In genomic region chrX:136692294-136692675, GRCm38 (mm10) we compare ENCODE assay signal across 23 mouse cellular contexts. TPM values are rescaled to one million over a fixed set of nuclear protein-coding genes. Genes with fewer than 3 reads are reported as not detected.
A peak's percentile ranks its signal among the peaks of the same experiment; 100 is the strongest.
DNase-seq lines count a peak whose midpoint lies in the region; ATAC-seq and TF ChIP-seq lines count a peak whose summit lies in the region.
"Had no signal": no experiment of that assay in that cellular context is flagged by ENCODE, and none has a peak within 500 bp of the region (broad histone marks: within the 10 kb centered on the region; RNA-seq: fewer than 3 reads in every experiment).

No protein-coding gene starts in this region.

- H3K36me3 ChIP-seq in hindbrain, embryonic 13.5 days: no peaks in the 10 kb centered on the region
- H3K36me3 ChIP-seq in hindbrain, embryonic 10.5 days: no peaks in the 10 kb centered on the region
- no peaks in the 10 kb centered on the region for H3K36me3 ChIP-seq in forebrain, embryonic 11.5 days (ENCODE audit: control insufficient read depth, insufficient read depth, low read length)
- no peaks in the 10 kb centered on the region for H3K36me3 ChIP-seq in hindbrain, embryonic 14.5 days (replicated peaks; ENCODE audit: control insufficient read depth, insufficient read depth)
- H3K36me3 ChIP-seq in midbrain, embryonic 15.5 days (replicated peaks): no peaks in the 10 kb centered on the region
- H3K36me3 ChIP-seq in thymus, adult 2 months (ENCODE audit: control insufficient read depth, insufficient read depth, low read length): no peaks in the 10 kb centered on the region
- H3K36me3 ChIP-seq: embryonic facial prominence, embryonic 15.5 days; G1E; heart, embryonic 10.5 days; limb, embryonic 12.5 days; liver, embryonic 12.5 days had no signal

- H3K9me3 ChIP-seq in hindbrain, embryonic 13.5 days: no peaks in the 10 kb centered on the region
- H3K9me3 ChIP-seq in hindbrain, embryonic 10.5 days: no peaks in the 10 kb centered on the region
- H3K9me3 ChIP-seq in forebrain, embryonic 11.5 days (ENCODE audit: control insufficient read depth, low read length): no peaks in the 10 kb centered on the region
- no peaks in the 10 kb centered on the region for H3K9me3 ChIP-seq in hindbrain, embryonic 14.5 days (ENCODE audit: control insufficient read depth, low read length)
- H3K9me3 ChIP-seq in midbrain, embryonic 15.5 days: no peaks in the 10 kb centered on the region
- H3K9me3 ChIP-seq: embryonic facial prominence, embryonic 15.5 days; G1E; heart, embryonic 10.5 days; limb, embryonic 12.5 days; liver, embryonic 12.5 days had no signal

- no peak for DNase-seq in hindbrain, embryonic 10.5 days (ENCODE audit: low spot score)
- DNase-seq in forebrain, embryonic 11.5 days (ENCODE audit: low spot score): no peak
- DNase-seq in hindbrain, embryonic 14.5 days (ENCODE audit: low spot score): no peak
- DNase-seq in thymus, adult 2 months: no peak
- no peak for DNase-seq in lung, adult 18-20 months
- DNase-seq: adrenal gland, postnatal 10 days; cerebellum, adult 11-12 months; embryo, embryonic 11 days; gastrocnemius, postnatal 36 days; kidney, adult 18-20 months; kidney, postnatal 25 days; lung, embryonic 14.5 days; lung, postnatal 36 days; right cerebral cortex, postnatal 4 days had no signal

- 58% methylated on average over 4 of the region's 4 CpGs for WGBS in hindbrain, embryonic 13.5 days
- 69% methylated on average over 4 of the region's 4 CpGs for WGBS in hindbrain, embryonic 10.5 days
- 71% methylated on average over 4 of the region's 4 CpGs for WGBS in forebrain, embryonic 11.5 days
- WGBS in hindbrain, embryonic 14.5 days: 55% methylated on average over 4 of the region's 4 CpGs
- 52% methylated on average over 4 of the region's 4 CpGs for WGBS in midbrain, embryonic 15.5 days
- WGBS in thymus, adult 2 months: 91% methylated on average over 4 of the region's 4 CpGs

- H3K27me3 ChIP-seq in hindbrain, embryonic 13.5 days: no peaks in the 10 kb centered on the region
- no peaks in the 10 kb centered on the region for H3K27me3 ChIP-seq in hindbrain, embryonic 10.5 days (ENCODE audit: insufficient read depth, poor library complexity, severe bottlenecking)
- no peaks in the 10 kb centered on the region for H3K27me3 ChIP-seq in forebrain, embryonic 11.5 days (ENCODE audit: control insufficient read depth, insufficient read depth, low read length)
- H3K27me3 ChIP-seq in hindbrain, embryonic 14.5 days (ENCODE audit: control insufficient read depth, insufficient read depth, low read length): no peaks in the 10 kb centered on the region
- H3K27me3 ChIP-seq in midbrain, embryonic 15.5 days (replicated peaks): no peaks in the 10 kb centered on the region
- H3K27me3 ChIP-seq in thymus, adult 2 months (ENCODE audit: control insufficient read depth, insufficient read depth, low read length): no peaks in the 10 kb centered on the region
- H3K27me3 ChIP-seq: embryonic facial prominence, embryonic 15.5 days; limb, embryonic 12.5 days; liver, embryonic 12.5 days had no signal

- H3K4me2 ChIP-seq in hindbrain, embryonic 13.5 days: no peak overlapping the region
- no peak overlapping the region for H3K4me2 ChIP-seq in forebrain, embryonic 11.5 days (ENCODE audit: low read depth, low read length, severe bottlenecking)
- no peak overlapping the region for H3K4me2 ChIP-seq in hindbrain, embryonic 14.5 days (replicated peaks)
- H3K4me2 ChIP-seq in midbrain, embryonic 15.5 days: no peak overlapping the region
- H3K4me2 ChIP-seq: embryonic facial prominence, embryonic 15.5 days; limb, embryonic 12.5 days; liver, embryonic 12.5 days; lung, embryonic 14.5 days had no signal

- ATAC-seq in hindbrain, embryonic 13.5 days (ENCODE audit: low FRiP score): 0 out of 2 replicates have a peak, but pooled peaks have one; percentile 43
- peak; percentile 46; the same call in 1 of the 2 replicates for ATAC-seq in forebrain, embryonic 11.5 days (replicated peaks; ENCODE audit: low FRiP score)
- ATAC-seq in hindbrain, embryonic 14.5 days (ENCODE audit: low FRiP score): no peak
- peak; percentile 58 for ATAC-seq in midbrain, embryonic 15.5 days (replicated peaks)
- ATAC-seq: activated CD4-positive, CD25-positive, alpha-beta regulatory T cell, adult 4 months; liver, embryonic 12.5 days had no signal

- no peak overlapping the region for H3K9ac ChIP-seq in hindbrain, embryonic 13.5 days
- H3K9ac ChIP-seq in forebrain, embryonic 11.5 days (ENCODE audit: low read length): no peak overlapping the region
- H3K9ac ChIP-seq in hindbrain, embryonic 14.5 days: no peak overlapping the region
- no peak overlapping the region for H3K9ac ChIP-seq in midbrain, embryonic 15.5 days
- H3K9ac ChIP-seq: embryonic facial prominence, embryonic 15.5 days; limb, embryonic 12.5 days; liver, embryonic 12.5 days; lung, embryonic 14.5 days had no signal

- H3K27ac ChIP-seq in hindbrain, embryonic 13.5 days: peak overlapping the region; percentile 69
- H3K27ac ChIP-seq in hindbrain, embryonic 10.5 days: no peak overlapping the region
- H3K27ac ChIP-seq in forebrain, embryonic 11.5 days (ENCODE audit: low read depth, low read length): no peak overlapping the region
- peak overlapping the region; percentile 63 for H3K27ac ChIP-seq in hindbrain, embryonic 14.5 days
- H3K27ac ChIP-seq in midbrain, embryonic 15.5 days: peak overlapping the region; percentile 71
- no peak overlapping the region for H3K27ac ChIP-seq in thymus, adult 2 months (ENCODE audit: control insufficient read depth, insufficient read depth, low read length)
- H3K27ac ChIP-seq: embryonic facial prominence, embryonic 15.5 days; heart, embryonic 10.5 days; limb, embryonic 12.5 days; liver, embryonic 12.5 days; stomach, postnatal 0 days had no signal

- no peak for TF ChIP-seq CTCF in thymus, adult 2 months (IDR thresholded peaks at IDR 0.05; ENCODE audit: borderline replicate concordance, control insufficient read depth, extremely low read depth, insufficient read depth, low read length, poor library complexity)

- TF ChIP-seq POLR2A in thymus, adult 2 months (IDR thresholded peaks at IDR 0.05; ENCODE audit: control insufficient read depth, extremely low read depth, insufficient read depth, low read length, poor library complexity): no peak

- H3K4me3 ChIP-seq in hindbrain, embryonic 13.5 days: no peak overlapping the region
- no peak overlapping the region for H3K4me3 ChIP-seq in hindbrain, embryonic 10.5 days
- no peak overlapping the region for H3K4me3 ChIP-seq in forebrain, embryonic 11.5 days (ENCODE audit: low read depth, low read length)
- H3K4me3 ChIP-seq in hindbrain, embryonic 14.5 days (replicated peaks; ENCODE audit: low read length): no peak overlapping the region
- H3K4me3 ChIP-seq in midbrain, embryonic 15.5 days: no peak overlapping the region
- no peak overlapping the region for H3K4me3 ChIP-seq in thymus, adult 2 months (ENCODE audit: control insufficient read depth, insufficient read depth, low read length)
- H3K4me3 ChIP-seq: embryonic facial prominence, embryonic 15.5 days; heart, embryonic 10.5 days; limb, embryonic 12.5 days; liver, embryonic 12.5 days had no signal

- H3K4me1 ChIP-seq in hindbrain, embryonic 13.5 days (replicated peaks): no peaks in the 10 kb centered on the region
- peaks cover 8% of the 10 kb centered on the region for H3K4me1 ChIP-seq in hindbrain, embryonic 10.5 days (replicated peaks)
- no peaks in the 10 kb centered on the region for H3K4me1 ChIP-seq in forebrain, embryonic 11.5 days (replicated peaks; ENCODE audit: control insufficient read depth, insufficient read depth, low read length)
- no peaks in the 10 kb centered on the region for H3K4me1 ChIP-seq in hindbrain, embryonic 14.5 days (replicated peaks; ENCODE audit: control insufficient read depth, insufficient read depth, low read length)
- H3K4me1 ChIP-seq in midbrain, embryonic 15.5 days: 0 out of 2 replicates have a peak, but pooled peaks cover 4% of the 10 kb centered on the region
- H3K4me1 ChIP-seq in thymus, adult 2 months (replicated peaks; ENCODE audit: control insufficient read depth, insufficient read depth, low read length): no peaks in the 10 kb centered on the region
- H3K4me1 ChIP-seq: embryonic facial prominence, embryonic 15.5 days; heart, embryonic 10.5 days; limb, embryonic 12.5 days; liver, embryonic 12.5 days had no signal

RNA-seq across cellular contexts. Expression of gene Tceal1, which starts 15.5 kb away (rescaled TPM):
- 19.6 and 21.7 TPM in 2 replicates for polyA plus RNA-seq in hindbrain, embryonic 13.5 days (2015; fragmentation: Nextera tagmentation; extraction: Ambion mirVana)
- 7.2 and 9.0 TPM in 2 replicates for polyA plus RNA-seq in hindbrain, embryonic 10.5 days (2016; fragmentation: Nextera tagmentation; extraction: Ambion mirVana)
- 9.7 and 11.2 TPM in 2 replicates for polyA plus RNA-seq in forebrain, embryonic 11.5 days (2014; fragmentation: Nextera tagmentation; extraction: Ambion mirVana)
- polyA plus RNA-seq in hindbrain, embryonic 14.5 days (2014; fragmentation: Nextera tagmentation; extraction: Ambion mirVana): 24.6 and 24.9 TPM in 2 replicates
- polyA plus RNA-seq in midbrain, embryonic 15.5 days (2015; fragmentation: Nextera tagmentation; extraction: Ambion mirVana): 21.3 and 22.1 TPM in 2 replicates
- polyA plus RNA-seq in thymus, adult 2 months (2012; rRNA removed): 0.06 and 0.18 TPM in 2 replicates
- polyA plus RNA-seq: activated CD4-positive, CD25-positive, alpha-beta regulatory T cell, adult 4 months; G1E had no signal

RNA-seq across cellular contexts. Expression of gene Morf4l2, which starts 51.2 kb away (rescaled TPM):
- polyA plus RNA-seq in hindbrain, embryonic 13.5 days (2015; fragmentation: Nextera tagmentation; extraction: Ambion mirVana): 540 and 559 TPM in 2 replicates
- 514 and 571 TPM in 2 replicates for polyA plus RNA-seq in hindbrain, embryonic 10.5 days (2016; fragmentation: Nextera tagmentation; extraction: Ambion mirVana)
- 550 and 558 TPM in 2 replicates for polyA plus RNA-seq in forebrain, embryonic 11.5 days (2014; fragmentation: Nextera tagmentation; extraction: Ambion mirVana)
- polyA plus RNA-seq in hindbrain, embryonic 14.5 days (2014; fragmentation: Nextera tagmentation; extraction: Ambion mirVana): 545 and 593 TPM in 2 replicates
- polyA plus RNA-seq in midbrain, embryonic 15.5 days (2015; fragmentation: Nextera tagmentation; extraction: Ambion mirVana): 558 and 567 TPM in 2 replicates
- polyA plus RNA-seq in thymus, adult 2 months (2012; rRNA removed): 27.7 and 37.1 TPM in 2 replicates

Comparison
In these comparisons a context has a peak if more than half of its experiments do, and no peak if none do; other contexts are left out.
1. H3K27ac ChIP-seq: peak in hindbrain, embryonic 13.5 days (single experiment), hindbrain, embryonic 14.5 days (single experiment) and midbrain, embryonic 15.5 days (single experiment); none in hindbrain, embryonic 10.5 days (single experiment), forebrain, embryonic 11.5 days (single experiment) and thymus, adult 2 months (single experiment).
2. RNA of gene Morf4l2, which starts 51.2 kb away (polyA plus RNA-seq): 558 to 567 TPM in midbrain, embryonic 15.5 days, 550 to 558 TPM in forebrain, embryonic 11.5 days, 545 to 593 TPM in hindbrain, embryonic 14.5 days, 540 to 559 TPM in hindbrain, embryonic 13.5 days and 514 to 571 TPM in hindbrain, embryonic 10.5 days; 27.7 to 37.1 TPM in thymus, adult 2 months; every median in the first group is over 10 times any median in the second.